Mouse (Mus musculus) kidney, embryonic 14.5 days (tissue): ENCODE data around the gene Ccdc40. TPM values are rescaled to one million over a fixed set of nuclear protein-coding genes. Genes with fewer than 3 reads are reported as not detected.
"Not testable (repeated sequence)": the region's sequence is repeated elsewhere in the genome, so short reads cannot be mapped to it uniquely, and the experiment has no call there.

Experiments used
- ATAC-seq: fragments of 200-750 bp; cut with Nextera tagmentation; 2 replicates; pipeline ENCODE4 v1.8.0; 2017; ENCODE audit warnings: moderate number of reproducible peaks, mild to moderate bottlenecking, moderate TSS enrichment, moderate library complexity; ENCODE audit not compliant: low FRiP score, low TSS enrichment
- H3K27ac ChIP-seq: fragments of 300-500 bp; sonication (generic); 2 replicates; pipeline ENCODE4 v1.5.1; 2014; ENCODE audit warnings: low read depth, mild to moderate bottlenecking, low read length, moderate library complexity, mixed read lengths
- H3K27me3 ChIP-seq: fragments of 300-500 bp; sonication (generic); 2 replicates; pipeline ENCODE4 v1.6.1; 2014; ENCODE audit warnings: mild to moderate bottlenecking, low read length; ENCODE audit not compliant: control insufficient read depth, insufficient read depth
- H3K36me3 ChIP-seq: fragments of 300-500 bp; sonication (generic); 2 replicates; pipeline ENCODE4 v1.6.1; 2014; ENCODE audit warnings: low read length, mixed read lengths; ENCODE audit not compliant: control insufficient read depth, insufficient read depth
- H3K4me1 ChIP-seq: fragments of 300-500 bp; sonication (generic); 2 replicates; pipeline ENCODE4 v1.6.1; 2014; ENCODE audit warnings: low read length, mixed read lengths; ENCODE audit not compliant: control insufficient read depth, insufficient read depth
- H3K4me2 ChIP-seq: fragments of 300-500 bp; sonication (generic); replicated peaks from 2 replicates; pipeline ENCODE4 v1.6.1; 2014; ENCODE audit warnings: low read depth, mild to moderate bottlenecking, low read length
- H3K4me3 ChIP-seq: fragments of 300-500 bp; sonication (generic); 2 replicates; pipeline ENCODE4 v1.5.1; 2014; ENCODE audit warnings: mild to moderate bottlenecking, low read length
- H3K9ac ChIP-seq: fragments of 300-500 bp; sonication (generic); 2 replicates; pipeline ENCODE4 v1.6.1; 2014; ENCODE audit warnings: low read depth, mild to moderate bottlenecking, low read length, moderate library complexity
- H3K9me3 ChIP-seq: fragments of 300-500 bp; sonication (generic); 2 replicates; pipeline ENCODE4 v1.6.1; 2016; ENCODE audit warnings: low read length; ENCODE audit not compliant: control insufficient read depth
- WGBS: fragments of 180-500 bp; shearing (Covaris S2); extraction: QIAGEN DNeasy Blood & Tissue Kit; methylation state at CpG from one replicate; pipeline ENCODE4 v1.1.7; 2014; 5-methylcytosine and 5-hydroxymethylcytosine counted together
- polyA plus RNA-seq: library from polyadenylated mRNA; unstranded; fragments of >200 nt; fragmentation: Nextera tagmentation; extraction: Ambion mirVana; gene quantifications from 2 replicates; pipeline ENCODE4 v1.2.1, GENCODE M21; 2014

Ccdc40 gene
- polyA plus RNA-seq, 1 experiment from 2014 or later = 6.4 TPM

- no peak for ATAC-seq
- Histone ChIP-seq H3K4me2 (no peak overlapping the region), H3K9me3 (no peaks in the 10 kb centered on the region), H3K27me3 (no peaks in the 10 kb centered on the region), H3K4me3 (no peak overlapping the region), H3K27ac (no peak overlapping the region), H3K9ac (no peak overlapping the region), H3K36me3 (no peaks in the 10 kb centered on the region), H3K4me1 (peaks cover 6% of the 10 kb centered on the region; the same call in 1 of the 2 replicates)
- WGBS = 87% methylated on average over 13 of the region's 13 CpGs
These were observed 36.0 kb downstream of the Ccdc40 start for GRCm38 (mm10) chr11:119264413-119264812.

GRCm38 (mm10) chr11:119265811-119266210 lies 37.4 kb downstream of the Ccdc40 start:
- Histone ChIP-seq H3K9me3 (no peaks in the 10 kb centered on the region), H3K27ac (no peak overlapping the region), H3K9ac (no peak overlapping the region), H3K4me1 (peaks cover 6% of the 10 kb centered on the region; the same call in 1 of the 2 replicates), H3K27me3 (no peaks in the 10 kb centered on the region), H3K36me3 (no peaks in the 10 kb centered on the region), H3K4me2 (no peak overlapping the region), H3K4me3 (no peak overlapping the region)
- no peak for ATAC-seq
- 75% methylated on average over 7 of the region's 7 CpGs for WGBS

- peak; percentile 36 for ATAC-seq
- Histone ChIP-seq H3K9me3 (no peaks in the 10 kb centered on the region), H3K27me3 (no peaks in the 10 kb centered on the region), H3K4me2 (peak overlapping the region; percentile 96), H3K4me3 (0 out of 2 replicates have a peak overlapping the region, but pooled peaks have one; percentile 68), H3K4me1 (peaks cover 6% of the 10 kb centered on the region; the same call in 1 of the 2 replicates), H3K36me3 (no peaks in the 10 kb centered on the region), H3K9ac (no peak overlapping the region), H3K27ac (no peak overlapping the region)
- 61% methylated on average over 6 of the region's 6 CpGs for WGBS
These were observed 38.9 kb downstream of the Ccdc40 start for GRCm38 (mm10) chr11:119267241-119267674.

GRCm38 (mm10) chr11:119267768-119268556 lies 39.6 kb downstream of the Ccdc40 start, which contains the start of gene Gaa:
Gene Gaa (plus strand): TSS chr11:119267887.
- WGBS = 2% methylated on average over 52 of the region's 52 CpGs
- peak within 1 kb of the TSS; percentile 72 for H3K9ac ChIP-seq
- H3K4me1 ChIP-seq = peaks cover 6% of the 10 kb centered on the region; the same call in 1 of the 2 replicates
- H3K27ac ChIP-seq = no peak within 1 kb of the TSS
- H3K4me3 ChIP-seq = peak within 1 kb of the TSS; percentile 68
- H3K4me2 ChIP-seq = peak within 1 kb of the TSS; percentile 96
- H3K9me3 ChIP-seq = no peaks in the 10 kb centered on the region
- peak; percentile 83 for ATAC-seq
- H3K36me3 ChIP-seq = no peaks in the 10 kb centered on the region
- no peaks in the 10 kb centered on the region for H3K27me3 ChIP-seq

GRCm38 (mm10) chr11:119268557-119269195 lies 40.3 kb downstream of the Ccdc40 start:
- H3K36me3 ChIP-seq = no peaks in the 10 kb centered on the region; the same call in 1 of the 2 replicates
- no peaks in the 10 kb centered on the region for H3K9me3 ChIP-seq
- H3K9ac ChIP-seq = peak overlapping the region; percentile 72; the same call in 1 of the 2 replicates
- H3K27me3 ChIP-seq = no peaks in the 10 kb centered on the region
- WGBS = 82% methylated on average over 16 of the region's 16 CpGs
- peak overlapping the region; percentile 68 for H3K4me3 ChIP-seq
- H3K4me1 ChIP-seq = peaks cover 6% of the 10 kb centered on the region; the same call in 1 of the 2 replicates
- ATAC-seq = no peak
- H3K4me2 ChIP-seq = peak overlapping the region; percentile 96
- no peak overlapping the region for H3K27ac ChIP-seq

- H3K4me2 ChIP-seq, H3K27me3 ChIP-seq, H3K9ac ChIP-seq, H3K9me3 ChIP-seq, H3K27ac ChIP-seq, H3K4me3 ChIP-seq, H3K4me1 ChIP-seq, ATAC-seq, H3K36me3 ChIP-seq: not testable (repeated sequence)
- 66% methylated on average over 3 of the region's 3 CpGs for WGBS
These were observed 44.1 kb downstream of the Ccdc40 start for GRCm38 (mm10) chr11:119272492-119272891.

- 83% methylated on average over 8 of the region's 8 CpGs for WGBS
- ATAC-seq = no peak
- H3K27me3 ChIP-seq = no peaks in the 10 kb centered on the region
These were observed 45.0 kb downstream of the Ccdc40 start for GRCm38 (mm10) chr11:119273186-119273930.

GRCm38 (mm10) chr11:119281030-119281429 lies 52.7 kb downstream of the Ccdc40 start:
- peaks cover 15% of the 10 kb centered on the region; the same call in 1 of the 2 replicates for H3K36me3 ChIP-seq
- no peak overlapping the region for H3K4me2 ChIP-seq
- H3K4me3 ChIP-seq = no peak overlapping the region
- no peaks in the 10 kb centered on the region for H3K9me3 ChIP-seq
- H3K4me1 ChIP-seq = no peaks in the 10 kb centered on the region
- H3K9ac ChIP-seq = no peak overlapping the region
- 86% methylated on average over 15 of the region's 15 CpGs for WGBS
- ATAC-seq = no peak
- no peak overlapping the region for H3K27ac ChIP-seq
- H3K27me3 ChIP-seq = no peaks in the 10 kb centered on the region

More at GRCm38 (mm10) chr11:119273186-119273930, 45.0 kb downstream of the Ccdc40 start:
- peaks cover 7% of the 10 kb centered on the region; the same call in 1 of the 2 replicates for H3K36me3 ChIP-seq
- H3K9ac ChIP-seq = no peak overlapping the region
- H3K4me1 ChIP-seq = peaks cover 2% of the 10 kb centered on the region; the same call in 1 of the 2 replicates
- H3K4me3 ChIP-seq = no peak overlapping the region
- no peaks in the 10 kb centered on the region for H3K9me3 ChIP-seq
- H3K4me2 ChIP-seq = no peak overlapping the region
- no peak overlapping the region for H3K27ac ChIP-seq
